Mouse (Mus musculus) brain, adult 10 weeks (tissue): ENCODE data around the gene Cyp4x1. TPM values are rescaled to one million over a fixed set of nuclear protein-coding genes. Genes with fewer than 3 reads are reported as not detected.

ENCODE experiments used
- polyA plus RNA-seq: library from polyadenylated mRNA; stranded (reverse); fragments of 350-450 nt; fragmentation: Illumina TruSeq; extraction: RNeasy Lipid Tissue Mini Kit (QIAGEN cat#74804); gene quantifications from one replicate; pipeline ENCODE4 v1.2.3, GENCODE M21; 2015; ENCODE audit warnings: low read depth, low replicate concordance

The Cyp4x1 gene
- polyA plus RNA-seq, result 10.1 TPM

GRCm38 (mm10) chr4:115133621-115134295 is at the start of gene Cyp4x1:
Cyp4x1 (minus strand) TSS chr4:115134281.

GRCm38 (mm10) chr4:115088611-115089338 is 45.3 kb downstream of the Cyp4x1 start, which contains the start of gene Pdzk1ip1:
Pdzk1ip1 (plus strand) TSS chr4:115088708.

GRCm38 (mm10) chr4:115056371-115056920 is 77.6 kb downstream of the Cyp4x1 start, which contains the start of gene Tal1:
Tal1 (plus strand) TSS chr4:115056426.

Other genes with a start within 250 kb of the Cyp4x1 start
- gene Foxd2, start 225.4 kb downstream of the Cyp4x1 start, polyA plus RNA-seq, result 0.22 TPM
- gene Foxe3, start 208.3 kb downstream of the Cyp4x1 start, polyA plus RNA-seq, result not detected
- gene Cmpk1, start 147.0 kb downstream of the Cyp4x1 start, polyA plus RNA-seq, result 112 TPM
- gene Stil, start 134.1 kb downstream of the Cyp4x1 start, polyA plus RNA-seq, result 0.34 TPM
- gene Tal1, start 77.9 kb downstream of the Cyp4x1 start, polyA plus RNA-seq, result 3.0 TPM
- 0.83 TPM for gene Pdzk1ip1, start 45.6 kb downstream of the Cyp4x1 start, polyA plus RNA-seq
- not detected for gene Cyp4a29, start 107.8 kb upstream of the Cyp4x1 start, polyA plus RNA-seq
- not detected for gene Cyp4a12a, start 164.8 kb upstream of the Cyp4x1 start, polyA plus RNA-seq